Mouse (Mus musculus) hematopoietic multipotent progenitor cell, adult 10-12 weeks (in vitro differentiated cells): ENCODE measurements around the gene Bpifa1. TPM values are rescaled to one million over a fixed set of nuclear protein-coding genes. Genes with fewer than 3 reads are reported as not detected.

Experiments
- polyA plus RNA-seq: library from polyadenylated mRNA; stranded (reverse); fragments of >175 nt; gene quantifications from 2 replicates; pipeline ENCODE4 v1.2.3, GENCODE M21; 2012; ENCODE audit warnings: low replicate concordance

Gene Bpifa1
- polyA plus RNA-seq = not detected in 2 replicates

GRCm38 (mm10) chr2:154142580-154142979 is at the start of gene Bpifa1:
Gene Bpifa1 (plus strand): TSS chr2:154142880.

DNA sequence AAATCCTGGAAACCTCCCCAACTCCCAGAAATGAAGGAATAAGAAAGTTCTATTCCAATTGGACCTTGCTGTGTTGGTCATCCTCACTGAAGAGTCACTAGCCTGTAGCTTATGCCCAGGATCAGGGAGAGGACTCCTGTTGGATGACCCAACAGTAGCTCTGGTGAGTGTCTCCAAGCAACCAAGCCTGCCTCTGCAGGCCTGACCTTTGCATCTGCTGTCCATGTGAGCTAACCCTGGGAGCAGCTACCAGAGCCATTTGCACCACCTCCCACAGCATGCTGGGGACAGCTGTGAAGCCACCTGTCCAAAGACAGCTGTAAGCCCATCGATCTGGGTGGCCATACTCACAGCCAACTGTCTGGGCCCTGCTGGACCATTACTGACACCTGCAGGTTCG is 12.6 kb upstream of the Bpifa1 start, which contains the start of gene Bpifa3:
Gene Bpifa3 (plus strand): TSS at position 217 of the 400 bp plus-strand sequence.

GRCm38 (mm10) chr2:154162307-154162706 is 19.6 kb downstream of the Bpifa1 start, which contains the start of gene Bpifa5:
Gene Bpifa5 (plus strand): TSS chr2:154162607.

GRCm38 (mm10) chr2:154190546-154191258 is 48.0 kb downstream of the Bpifa1 start, which contains the start of gene Bpifb1:
Gene Bpifb1 (plus strand): TSS chr2:154190818.

Other genes with a start within 250 kb of the Bpifa1 start
- not detected in 2 replicates for gene Bpifb6, start 242.5 kb upstream of the Bpifa1 start, polyA plus RNA-seq
- gene Bpifb3, start 224.7 kb upstream of the Bpifa1 start, polyA plus RNA-seq = not detected in 2 replicates
- gene Bpifb4, start 204.7 kb upstream of the Bpifa1 start, polyA plus RNA-seq = not detected in 2 replicates
- gene Bpifa6, start 167.9 kb upstream of the Bpifa1 start, polyA plus RNA-seq = not detected in 2 replicates
- gene Bpifa2, start 134.6 kb upstream of the Bpifa1 start, polyA plus RNA-seq = not detected in 2 replicates
- not detected in 2 replicates for gene Bpifa3, start 12.5 kb upstream of the Bpifa1 start, polyA plus RNA-seq
- gene Bpifa5, start 19.7 kb downstream of the Bpifa1 start, polyA plus RNA-seq = not detected in 2 replicates
- gene Bpifb1, start 47.9 kb downstream of the Bpifa1 start, polyA plus RNA-seq = not detected in 2 replicates
- gene Bpifb5, start 80.9 kb downstream of the Bpifa1 start, polyA plus RNA-seq = not detected in 2 replicates
- not detected in 2 replicates for gene Bpifb9a, start 115.0 kb downstream of the Bpifa1 start, polyA plus RNA-seq
- gene Bpifb9b, start 164.3 kb downstream of the Bpifa1 start, polyA plus RNA-seq = not detected in 2 replicates
- 0.52 and 1.1 TPM in 2 replicates for gene Cdk5rap1, start 230.1 kb downstream of the Bpifa1 start, polyA plus RNA-seq